Mouse (Mus musculus): ENCODE measurements at regions not wholly inside any gene's neighbourhood (a gene's known extent, or its start where the extent isn't known, plus 50 kb on each side); places are given as distances from the start of the nearest gene placed in this dataset.

- no peak for TF ChIP-seq EP300 (IDR thresholded peaks at IDR 0.05; ENCODE audit: low read depth)
- no peak for TF ChIP-seq CTCF (IDR thresholded peaks at IDR 0.05; ENCODE audit: low read depth)
These were observed 779.8 kb upstream of the Tbl1xr1 start for GRCm38 (mm10) chr3:21296581-21297110.

All from heart, postnatal 0 days (tissue).